Mouse (Mus musculus) kidney, postnatal 36 days (tissue): ENCODE results near the gene Gm12216.
A peak's percentile ranks its signal among the peaks of the same experiment; 100 is the strongest.

Source experiments
- DNase-seq, 2 experiments: peaks; one replicate each; pipeline ENCODE4 v3.0.0; 2021 to 2022; ENCODE audit warnings: mixed read lengths in 2 of 2

The Gm12216 gene

GRCm38 (mm10) chr11:53794671-53795557, 64.1 kb downstream of the Gm12216 start:
- DNase-seq = peak; percentile 67 to 71

- DNase-seq = no peak
Measured at GRCm38 (mm10) chr11:53794015-53794414, 65.0 kb downstream of the Gm12216 start.

- no peak for DNase-seq
Measured at GRCm38 (mm10) chr11:53792986-53793385, 66.1 kb downstream of the Gm12216 start.

GRCm38 (mm10) chr11:53789277-53789676, 69.8 kb downstream of the Gm12216 start:
- no peak for DNase-seq

GRCm38 (mm10) chr11:53788196-53788595, 70.9 kb downstream of the Gm12216 start:
- peak; percentile 78 to 79 for DNase-seq

- peak in 1 of 2 experiments; percentile 45 for DNase-seq
Measured at GRCm38 (mm10) chr11:53786058-53787031, 72.7 kb downstream of the Gm12216 start.

- no peak for DNase-seq
Measured at GRCm38 (mm10) chr11:53785311-53785936, 73.6 kb downstream of the Gm12216 start.

GRCm38 (mm10) chr11:53783288-53783687, 75.8 kb downstream of the Gm12216 start:
- peak in 1 of 2 experiments; percentile 32 for DNase-seq

GRCm38 (mm10) chr11:53781964-53782363, 77.1 kb downstream of the Gm12216 start:
- peak in 1 of 2 experiments; percentile 35 for DNase-seq

- no peak for DNase-seq
Measured at GRCm38 (mm10) chr11:53781201-53781775, 77.8 kb downstream of the Gm12216 start.

- DNase-seq = no peak
Measured at GRCm38 (mm10) chr11:53780262-53780661, 78.8 kb downstream of the Gm12216 start.

GRCm38 (mm10) chr11:53779808-53780207, 79.2 kb downstream of the Gm12216 start:
- DNase-seq = peak in 1 of 2 experiments; percentile 30

GRCm38 (mm10) chr11:53778455-53778854, 80.6 kb downstream of the Gm12216 start:
- DNase-seq = no peak

- DNase-seq = no peak
Measured at GRCm38 (mm10) chr11:53777736-53778135, 81.3 kb downstream of the Gm12216 start.

- DNase-seq = peak in 1 of 2 experiments; percentile 29
Measured at GRCm38 (mm10) chr11:53774659-53775255, 84.3 kb downstream of the Gm12216 start.

GRCm38 (mm10) chr11:53773641-53774360, 85.3 kb downstream of the Gm12216 start:
- DNase-seq = no peak

GRCm38 (mm10) chr11:53773087-53773486, 86.0 kb downstream of the Gm12216 start, which contains the start of gene Gm17334:
Gene Gm17334, minus strand, starts transcription at chr11:53773187.
- no peak for DNase-seq

- no peak for DNase-seq
Measured at GRCm38 (mm10) chr11:53772536-53772935, 86.5 kb downstream of the Gm12216 start.

- no peak for DNase-seq
Measured at GRCm38 (mm10) chr11:53771001-53771744, 87.9 kb downstream of the Gm12216 start.

GRCm38 (mm10) chr11:53770125-53770791, 88.8 kb downstream of the Gm12216 start:
- peak; percentile 67 to 83 for DNase-seq
